Comparison of ENCODE assay signal across 20 mouse cellular contexts in the genomic region with DNA sequence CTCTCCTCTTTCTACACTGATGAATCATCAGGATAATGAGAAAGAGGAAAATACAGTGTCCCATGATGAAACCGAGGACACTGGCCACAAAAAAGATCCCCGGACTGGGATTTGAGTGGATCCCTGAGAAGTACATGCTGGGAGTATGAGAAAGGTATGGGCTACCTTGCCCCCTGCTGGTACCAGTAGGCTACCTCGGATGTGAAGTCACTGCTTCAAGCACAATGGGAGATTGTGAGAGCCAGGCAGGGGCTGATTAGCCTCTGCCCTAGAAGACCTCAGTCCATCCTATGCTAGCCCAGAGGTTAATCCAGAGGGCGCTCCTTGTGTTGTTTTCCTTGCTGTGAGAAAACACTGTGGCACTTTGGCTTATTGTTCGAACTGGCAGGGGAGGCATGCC. TPM values are rescaled to one million over a fixed set of nuclear protein-coding genes. Genes with fewer than 3 reads are reported as not detected.
DNase-seq lines count a peak whose midpoint lies in the region; ATAC-seq and TF ChIP-seq lines count a peak whose summit lies in the region.
"Had no signal": no experiment of that assay in that cellular context is flagged by ENCODE, and none has a peak within 500 bp of the region (broad histone marks: within the 10 kb centered on the region; RNA-seq: fewer than 3 reads in every experiment).

No protein-coding gene starts in this region.

- peak; percentile 19 for TF ChIP-seq CTCF in liver, embryonic 14.5 days (IDR thresholded peaks at IDR 0.05; ENCODE audit: low read depth)
- TF ChIP-seq CTCF in CH12.LX (conservative IDR thresholded peaks at IDR 0.05 in 1 of 2, IDR thresholded peaks at IDR 0.05 in 1 of 2; ENCODE audit: low read depth in 2 of 2, low read length in 2 of 2) (peak in 1 of 2 experiments; percentile 44; a peak in 2 of 4 replicates), MEL (IDR thresholded peaks at IDR 0.05 in 2 of 3, conservative IDR thresholded peaks at IDR 0.05 in 1 of 3; ENCODE audit: control insufficient read depth in 1 of 3, insufficient read depth in 1 of 3, low read depth in 2 of 3, low read length in 3 of 3, poor library complexity in 1 of 3, severe bottlenecking in 1 of 3) (peak; percentile 19 to 27 (median 23); a peak in 2 of 6 replicates)
- TF ChIP-seq CTCF in thymus, adult 2 months (IDR thresholded peaks at IDR 0.05; ENCODE audit: borderline replicate concordance, control insufficient read depth, extremely low read depth, insufficient read depth, low read length, poor library complexity) = no peak

- intact Hi-C loops in heart, postnatal 25 days (cut with DNase I) = no loop called here

- TF ChIP-seq RAD21 in CH12.LX (IDR thresholded peaks at IDR 0.05; ENCODE audit: low read depth, low read length) = peak; percentile 19
- peak; percentile 5; the same call in 1 of the 2 replicates for TF ChIP-seq RAD21 in MEL (IDR thresholded peaks at IDR 0.05; ENCODE audit: low read depth, low read length)

- no peak overlapping the region for H3K4me3 ChIP-seq in liver, embryonic 14.5 days (ENCODE audit: insufficient read depth in 1 of 2, low read depth in 2 of 2, low read length in 2 of 2)
- H3K4me3 ChIP-seq in CH12.LX (replicated peaks in 1 of 3; ENCODE audit: low read depth in 2 of 3, low read length in 2 of 3, poor library complexity in 1 of 3) = no peak overlapping the region
- H3K4me3 ChIP-seq in MEL (ENCODE audit: control insufficient read depth in 1 of 2, insufficient read depth in 1 of 2, low read depth in 2 of 2, low read length in 2 of 2) = peak overlapping the region in 1 of 2 experiments; percentile 37; a peak in 2 of 4 replicates
- no peak overlapping the region for H3K4me3 ChIP-seq in thymus, adult 2 months (ENCODE audit: control insufficient read depth, insufficient read depth, low read length)
- H3K4me3 ChIP-seq: embryonic facial prominence, embryonic 13.5 days; hindbrain, embryonic 12.5 days; midbrain, embryonic 10.5 days had no signal

- no peaks in the 10 kb centered on the region for H3K9me3 ChIP-seq in liver, embryonic 14.5 days (ENCODE audit: control insufficient read depth, low read length)
- H3K9me3 ChIP-seq in CH12.LX (replicated peaks; ENCODE audit: low read length) = no peaks in the 10 kb centered on the region
- H3K9me3 ChIP-seq in MEL (replicated peaks; ENCODE audit: insufficient read depth, low read length) = no peaks in the 10 kb centered on the region
- H3K9me3 ChIP-seq: embryonic facial prominence, embryonic 13.5 days; hindbrain, embryonic 12.5 days; midbrain, embryonic 10.5 days had no signal

- no peaks in the 10 kb centered on the region for H3K4me1 ChIP-seq in liver, embryonic 14.5 days (replicated peaks; ENCODE audit: control insufficient read depth in 2 of 2, insufficient read depth in 2 of 2, low read length in 1 of 2)
- H3K4me1 ChIP-seq in CH12.LX (ENCODE audit: control insufficient read depth in 1 of 2, insufficient read depth in 2 of 2) (0 out of 4 replicates have a peak, but pooled peaks cover 0 to 2% of the 10 kb centered on the region in 2 experiments), MEL (ENCODE audit: control insufficient read depth in 1 of 2, insufficient read depth in 2 of 2, low read length in 2 of 2) (peaks cover 0 to 6% of the 10 kb centered on the region in 2 experiments; a peak in 1 of 4 replicates)
- H3K4me1 ChIP-seq in thymus, adult 2 months (replicated peaks; ENCODE audit: control insufficient read depth, insufficient read depth, low read length) = no peaks in the 10 kb centered on the region; the same call in 1 of the 2 replicates
- H3K4me1 ChIP-seq: embryonic facial prominence, embryonic 13.5 days; hindbrain, embryonic 12.5 days; midbrain, embryonic 10.5 days had no signal

- no peak overlapping the region for H3K4me2 ChIP-seq in liver, embryonic 14.5 days (ENCODE audit: low read depth)
- H3K4me2 ChIP-seq in CH12.LX (ENCODE audit: insufficient read depth, low read depth, poor library complexity, severe bottlenecking) = no peak overlapping the region
- H3K4me2 ChIP-seq: embryonic facial prominence, embryonic 13.5 days; hindbrain, embryonic 12.5 days had no signal

- no peak overlapping the region for H3K27ac ChIP-seq in liver, embryonic 14.5 days
- H3K27ac ChIP-seq in CH12.LX (ENCODE audit: insufficient read depth, low read depth) = no peak overlapping the region
- no peak overlapping the region for H3K27ac ChIP-seq in MEL (ENCODE audit: control insufficient read depth, low read depth, low read length)
- no peak overlapping the region for H3K27ac ChIP-seq in thymus, adult 2 months (ENCODE audit: control insufficient read depth, insufficient read depth, low read length)
- H3K27ac ChIP-seq: embryonic facial prominence, embryonic 13.5 days; hindbrain, embryonic 12.5 days; midbrain, embryonic 10.5 days had no signal

- H3K79me2 ChIP-seq in CH12.LX (replicated peaks; ENCODE audit: control insufficient read depth, extremely low read depth, insufficient read depth, poor library complexity, severe bottlenecking) = no peaks in the 10 kb centered on the region
- H3K79me2 ChIP-seq in MEL (ENCODE audit: control insufficient read depth, insufficient read depth, low read length, poor library complexity) = no peaks in the 10 kb centered on the region

- WGBS in liver, embryonic 14.5 days (ENCODE audit: insufficient replicate concordance) = 53% methylated on average over 5 of the region's 5 CpGs
- WGBS in thymus, adult 2 months = 77% methylated on average over 5 of the region's 5 CpGs

- TF ChIP-seq EP300 in liver, embryonic 14.5 days (IDR thresholded peaks at IDR 0.05; ENCODE audit: low read depth) = no peak
- TF ChIP-seq EP300 in CH12.LX (IDR thresholded peaks at IDR 0.05; ENCODE audit: low read length) (no peak), MEL (IDR thresholded peaks at IDR 0.05; ENCODE audit: low read depth in 1 of 2, low read length in 2 of 2) (no peak)

- TF ChIP-seq POLR2A in CH12.LX (IDR thresholded peaks at IDR 0.05; ENCODE audit: low read depth, low read length) (no peak), MEL (IDR thresholded peaks at IDR 0.05; ENCODE audit: control insufficient read depth in 1 of 2, insufficient read depth in 1 of 2, low read depth in 1 of 2, low read length in 2 of 2, poor library complexity in 1 of 2) (no peak)
- TF ChIP-seq POLR2A in thymus, adult 2 months (IDR thresholded peaks at IDR 0.05; ENCODE audit: control insufficient read depth, extremely low read depth, insufficient read depth, low read length, poor library complexity) = no peak

- dilution Hi-C loops in CH12.LX (cut with MboI; ENCODE audit: extremely low pct_ligation_motif_present, extremely low pct_unique_long_range_greater_than_20kb, low sequenced_read_pairs) = no loop called here

- no peaks in the 10 kb centered on the region for H3K27me3 ChIP-seq in liver, embryonic 14.5 days (ENCODE audit: control insufficient read depth, insufficient read depth, low read length)
- peaks cover 77% of the 10 kb centered on the region for H3K27me3 ChIP-seq in CH12.LX (replicated peaks)
- H3K27me3 ChIP-seq in MEL (ENCODE audit: control insufficient read depth in 1 of 2, insufficient read depth in 2 of 2, low read length in 2 of 2) = no peaks in the 10 kb centered on the region
- H3K27me3 ChIP-seq in thymus, adult 2 months (ENCODE audit: control insufficient read depth, insufficient read depth, low read length) = no peaks in the 10 kb centered on the region
- H3K27me3 ChIP-seq: embryonic facial prominence, embryonic 13.5 days; hindbrain, embryonic 12.5 days had no signal

- no peaks in the 10 kb centered on the region for H3K36me3 ChIP-seq in liver, embryonic 14.5 days (replicated peaks; ENCODE audit: control insufficient read depth, insufficient read depth, low read depth)
- H3K36me3 ChIP-seq in CH12.LX (replicated peaks in 1 of 2; ENCODE audit: control insufficient read depth in 1 of 2, insufficient read depth in 1 of 2, low read length in 1 of 2) (no peaks in the 10 kb centered on the region), MEL (ENCODE audit: control insufficient read depth in 1 of 2, insufficient read depth in 2 of 2, low read length in 2 of 2) (peaks cover 0 to 2% of the 10 kb centered on the region in 2 experiments; a peak in 2 of 4 replicates)
- no peaks in the 10 kb centered on the region for H3K36me3 ChIP-seq in thymus, adult 2 months (ENCODE audit: control insufficient read depth, insufficient read depth, low read length)
- H3K36me3 ChIP-seq: embryonic facial prominence, embryonic 13.5 days; hindbrain, embryonic 12.5 days; midbrain, embryonic 10.5 days had no signal

- H3K9ac ChIP-seq in liver, embryonic 14.5 days (replicated peaks) = no peak overlapping the region
- H3K9ac ChIP-seq in CH12.LX (ENCODE audit: insufficient read depth, low read depth) (no peak overlapping the region), MEL (ENCODE audit: control insufficient read depth, low read depth, low read length, poor library complexity, severe bottlenecking) (no peak overlapping the region; the same call in 1 of the 2 replicates)
- H3K9ac ChIP-seq: embryonic facial prominence, embryonic 13.5 days; hindbrain, embryonic 12.5 days had no signal

- no peak for ATAC-seq in liver, embryonic 14.5 days (ENCODE audit: insufficient read depth)
- ATAC-seq in megakaryocyte-erythroid progenitor cell, adult 5-6 weeks (replicated peaks; ENCODE audit: low FRiP score, low TSS enrichment, poor library complexity, severe bottlenecking) = peak; percentile 90
- ATAC-seq: CD4-positive, CD25-positive, alpha-beta regulatory T cell, adult 4 months; forebrain, embryonic 14.5 days; inflammation-experienced regulatory T-cells, adult 6 months had no signal

- in situ Hi-C loops in CH12.LX (cut with MboI; ENCODE audit: low pct_ligation_motif_present, low pct_unique_long_range_greater_than_20kb, low sequenced_read_pairs) = loop anchor here (25.0 kb wide), 1 partner anchor 427 kb away; no protein-coding TSS in a partner anchor

- DNase-seq in liver, embryonic 14.5 days (ENCODE audit: low read depth in 3 of 3, low spot score in 3 of 3) = no peak
- no peak for DNase-seq in liver
- DNase-seq in CH12.LX (ENCODE audit: extremely low read depth) = no peak
- peak; percentile 25 for DNase-seq in MEL (ENCODE audit: low read depth, low spot score)
- no peak for DNase-seq in heart, postnatal 25 days (ENCODE audit: low spot score)
- DNase-seq in thymus, adult 2 months = no peak
- DNase-seq: adrenal gland, adult 8-10 months; cerebellum, adult 9-11 months; gastrocnemius, postnatal 25 days; lung, adult 18-20 months; lung, postnatal 36 days; retina, postnatal 1 day had no signal

RNA-seq across cellular contexts. Expression of a gene that starts 50.5 kb away (rescaled TPM):
- polyA plus RNA-seq in liver, embryonic 14.5 days (2012; rRNA removed) = 9.1 and 12.5 TPM in 2 replicates
- polyA plus RNA-seq in liver, embryonic 14.5 days (2014; fragmentation: Nextera tagmentation; extraction: Ambion mirVana) = 14.2 and 16.7 TPM in 2 replicates
- 27.5 and 29.2 TPM in 2 replicates for total RNA-seq in CH12.LX (2012; rRNA removed)
- 24.6 and 29.9 TPM in 2 replicates for total RNA-seq in CH12.LX (2014; rRNA removed)
- 21.2 and 22.1 TPM in 2 replicates for polyA plus RNA-seq in CH12.LX (2012; ENCODE audit: insufficient read length, low read depth)
- total RNA-seq in MEL (2012; rRNA removed) = 56.0 and 63.1 TPM in 2 replicates
- 10 to 100 TPM in 1 of 2 experiments, not detected in 1; 63.0 TPM for polyA plus RNA-seq in MEL (2012; ENCODE audit: insufficient read depth in 1 of 2, insufficient read length in 2 of 2, low read depth in 1 of 2, low replicate concordance in 2 of 2, missing spikeins in 1 of 2)
- total RNA-seq in megakaryocyte-erythroid progenitor cell, adult 5-6 weeks (2014; fragmentation: Nextera tagmentation) = 38.9 and 54.0 TPM in 2 replicates
- 25.7 and 33.0 TPM in 2 replicates for total RNA-seq in megakaryocyte-erythroid progenitor cell, adult 5-6 weeks (2017)
- total RNA-seq in heart, postnatal 25 days (2021) = 10 to 100 TPM; 26.2 to 26.9 TPM
- polyA plus RNA-seq in thymus, adult 2 months (2012; rRNA removed) = 47.6 and 49.2 TPM in 2 replicates

RNA-seq across cellular contexts. Expression of a gene that starts 59.9 kb away (rescaled TPM):
- polyA plus RNA-seq in liver, embryonic 14.5 days (2012; rRNA removed) = 0.02 and 0.03 TPM in 2 replicates
- polyA plus RNA-seq in liver, embryonic 14.5 days (2014; fragmentation: Nextera tagmentation; extraction: Ambion mirVana) = 0.04 and 0.06 TPM in 2 replicates
- total RNA-seq in CH12.LX (2012; rRNA removed) (not detected in 2 replicates), CH12.LX (2014; rRNA removed) (not detected in 2 replicates), MEL (2012; rRNA removed) (0.33 and 0.58 TPM in 2 replicates)
- polyA plus RNA-seq in CH12.LX (2012; ENCODE audit: insufficient read length, low read depth) (not detected in 2 replicates), MEL (2012; ENCODE audit: insufficient read depth in 1 of 2, insufficient read length in 2 of 2, low read depth in 1 of 2, low replicate concordance in 2 of 2, missing spikeins in 1 of 2) (under 1 TPM in 1 of 2 experiments, not detected in 1; 0.81 TPM)
- total RNA-seq in megakaryocyte-erythroid progenitor cell, adult 5-6 weeks (2014; fragmentation: Nextera tagmentation) = 1.1 TPM in 1 of 2 replicates, not detected in the other
- 0.99 and 2.9 TPM in 2 replicates for total RNA-seq in megakaryocyte-erythroid progenitor cell, adult 5-6 weeks (2017)
- total RNA-seq in heart, postnatal 25 days (2021) = 10 to 100 TPM; 16.4 to 20.0 TPM
- 0.94 and 1.4 TPM in 2 replicates for polyA plus RNA-seq in thymus, adult 2 months (2012; rRNA removed)
- polyA plus RNA-seq: inflammation-experienced regulatory T-cells, adult 6 months; midbrain, embryonic 10.5 days; neural tube, embryonic 11.5 days had no signal

Comparison
In these comparisons a context has a peak if more than half of its experiments do, and no peak if none do; other contexts are left out.
1. RNA of a gene that starts 59.9 kb away (total RNA-seq): 16.4 to 20.0 TPM in heart, postnatal 25 days; 0.99 to 2.9 TPM in megakaryocyte-erythroid progenitor cell, adult 5-6 weeks, 0.33 to 0.58 TPM in MEL and not detected in CH12.LX; every median in the first group is over 4 times any median in the second.